Mouse (Mus musculus) monocyte, adult 59 days (primary cell): ENCODE measurements around the gene 4933425L06Rik. TPM values are rescaled to one million over a fixed set of nuclear protein-coding genes. Genes with fewer than 3 reads are reported as not detected.

ENCODE experiments used
- total RNA-seq, 2 experiments: library from RNA; stranded (reverse); gene quantifications; one replicate each; pipeline ENCODE4 v1.2.4; 2023

The 4933425L06Rik gene
- total RNA-seq = not detected

GRCm38 (mm10) chr13:105081862-105082261 is at the start of gene 4933425L06Rik:
Gene 4933425L06Rik, plus strand, starts transcription at chr13:105082122.

GRCm38 (mm10) chr13:105054181-105054940 is 27.6 kb upstream of the 4933425L06Rik start, which contains the start of gene Rgs7bp:
Gene Rgs7bp, minus strand, starts transcription at chr13:105054930.

Other genes starting within 250 kb of the 4933425L06Rik start
- not detected for gene Shisal2b, start 218.2 kb upstream of the 4933425L06Rik start, total RNA-seq
- gene Rgs7bp, start 27.2 kb upstream of the 4933425L06Rik start, total RNA-seq = under 1 TPM; 0.05 to 0.12 TPM
- 1 to 10 TPM; 3.0 to 5.5 TPM for gene Rnf180, start 212.7 kb downstream of the 4933425L06Rik start, total RNA-seq